Mouse (Mus musculus) left cerebral cortex, adult 8-10 months (tissue): Measurements from ENCODE around the gene Usp25. TPM values are rescaled to one million over a fixed set of nuclear protein-coding genes. Genes with fewer than 3 reads are reported as not detected.

ENCODE experiments used
- DNase-seq, 2 experiments: peaks; one replicate each; pipeline ENCODE4 v3.0.0; 2022; ENCODE audit warnings: low spot score in 2 of 2
- total RNA-seq, 4 experiments: library from RNA; stranded (reverse); gene quantifications; 2 replicates each; pipeline ENCODE4 v1.2.4; 2022

The Usp25 gene
- 10 to 100 TPM; 29.8 to 33.0 (median 31.8) TPM for total RNA-seq

GRCm38 (mm10) chr16:77013427-77014320 is at the start of gene Usp25:
TSS of gene Usp25 (plus strand) at chr16:77013706.
- peak; percentile 51 to 84 for DNase-seq

GRCm38 (mm10) chr16:76967593-76968275 is 45.8 kb upstream of the Usp25 start:
- DNase-seq = no peak

- no peak for DNase-seq
Observed at GRCm38 (mm10) chr16:76971211-76971610, 42.3 kb upstream of the Usp25 start.

GRCm38 (mm10) chr16:76976787-76977430 is 36.6 kb upstream of the Usp25 start:
- no peak for DNase-seq

GRCm38 (mm10) chr16:76983696-76984095 is 29.8 kb upstream of the Usp25 start:
- no peak for DNase-seq

GRCm38 (mm10) chr16:76987711-76988110 is 25.8 kb upstream of the Usp25 start:
- no peak for DNase-seq

GRCm38 (mm10) chr16:77003900-77004299 is 9.6 kb upstream of the Usp25 start:
- DNase-seq = no peak

GRCm38 (mm10) chr16:77009173-77009572 is 4.3 kb upstream of the Usp25 start:
- DNase-seq = no peak

- DNase-seq = no peak
Observed at GRCm38 (mm10) chr16:77014321-77015211, 1.1 kb downstream of the Usp25 start.

- DNase-seq = no peak
Observed at GRCm38 (mm10) chr16:77015380-77016346, 2.2 kb downstream of the Usp25 start.

GRCm38 (mm10) chr16:77017931-77018330 is 4.4 kb downstream of the Usp25 start:
- DNase-seq = no peak

GRCm38 (mm10) chr16:77020190-77020589 is 6.7 kb downstream of the Usp25 start:
- no peak for DNase-seq

GRCm38 (mm10) chr16:77023627-77024379 is 10.3 kb downstream of the Usp25 start:
- DNase-seq = no peak

- DNase-seq = no peak
Observed at GRCm38 (mm10) chr16:77026099-77026498, 12.6 kb downstream of the Usp25 start.

GRCm38 (mm10) chr16:77026933-77027332 is 13.4 kb downstream of the Usp25 start:
- DNase-seq = no peak

GRCm38 (mm10) chr16:77027976-77028686 is 14.6 kb downstream of the Usp25 start:
- DNase-seq = no peak

GRCm38 (mm10) chr16:77028687-77029417 is 15.3 kb downstream of the Usp25 start:
- no peak for DNase-seq

GRCm38 (mm10) chr16:77030435-77030834 is 16.9 kb downstream of the Usp25 start:
- DNase-seq = no peak
